Mouse (Mus musculus): ENCODE measurements around the gene Arhgap31. TPM values are rescaled to one million over a fixed set of nuclear protein-coding genes. Genes with fewer than 3 reads are reported as not detected.

The Arhgap31 gene
- polyA plus RNA-seq, 1 experiment from 2014 or later: 6.3 TPM

DNA sequence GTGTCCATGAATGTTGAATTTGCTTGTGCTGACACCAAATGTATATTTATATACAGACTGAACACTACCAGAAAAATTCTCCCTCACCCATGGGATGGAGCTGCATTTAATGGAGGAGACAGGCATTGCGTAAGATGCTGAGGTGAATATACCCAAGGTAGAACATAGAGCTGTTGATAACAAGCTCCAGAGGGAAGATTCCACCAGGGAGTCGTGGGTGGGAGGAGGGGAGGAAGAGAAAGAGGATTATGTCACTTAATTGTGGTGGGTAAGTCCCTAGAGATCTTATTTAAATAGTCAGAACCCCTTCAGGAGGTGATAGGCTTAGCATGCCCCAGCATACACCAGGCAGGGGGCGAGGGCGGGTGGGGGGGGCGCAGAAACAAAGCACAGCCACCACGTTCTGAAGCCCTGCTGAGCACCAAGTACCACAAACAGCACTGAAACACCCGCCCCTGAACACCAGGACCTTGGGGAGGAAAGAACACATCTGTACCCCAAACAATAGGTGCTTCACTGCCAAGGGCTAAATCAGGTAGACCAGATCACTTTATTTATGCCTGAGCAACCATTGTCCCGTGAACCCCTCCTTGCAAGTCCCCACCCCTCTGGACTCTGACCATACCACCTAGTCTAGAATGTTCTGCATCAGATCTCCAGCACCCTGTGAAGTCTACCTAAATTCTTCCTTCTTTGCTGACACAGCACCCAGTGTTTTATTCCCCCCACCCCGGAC, 37.3 kb downstream of the Arhgap31 start:
- no peak for DNase-seq (ENCODE audit: low spot score)
- Histone ChIP-seq H3K27me3 (ENCODE audit: low read depth, poor library complexity, severe bottlenecking) (no peaks in the 10 kb centered on the region), H3K36me3 (no peaks in the 10 kb centered on the region), H3K9me3 (replicated peaks) (no peaks in the 10 kb centered on the region), H3K4me1 (peaks cover 22% of the 10 kb centered on the region), H3K27ac (no peak overlapping the region), H3K4me3 (no peak overlapping the region)
- WGBS: 73% methylated on average over 9 of the region's 9 CpGs

DNA sequence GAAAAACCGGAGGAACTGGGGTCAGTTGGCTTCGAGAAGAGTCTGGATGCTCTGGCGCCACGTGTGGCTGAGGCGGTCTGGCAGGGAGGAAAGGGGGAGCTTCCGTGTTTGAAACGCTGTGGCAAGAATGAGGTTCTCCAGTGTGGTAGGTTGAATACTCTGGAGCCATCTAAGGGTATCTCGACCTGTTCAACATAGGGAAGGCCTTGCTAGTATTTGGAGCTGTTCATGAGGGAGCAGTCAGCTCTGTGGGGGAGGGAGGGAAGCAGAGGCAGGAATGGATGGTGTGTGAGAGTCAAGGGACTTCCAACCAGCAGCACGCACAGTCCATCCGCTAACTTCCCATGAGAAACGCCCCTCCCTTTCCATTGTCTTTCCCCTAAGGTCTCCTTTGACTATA, 38.2 kb downstream of the Arhgap31 start:
- Histone ChIP-seq H3K27ac (no peak overlapping the region), H3K4me1 (peaks cover 19% of the 10 kb centered on the region), H3K27me3 (ENCODE audit: low read depth, poor library complexity, severe bottlenecking) (no peaks in the 10 kb centered on the region), H3K9me3 (replicated peaks) (no peaks in the 10 kb centered on the region), H3K36me3 (no peaks in the 10 kb centered on the region), H3K4me3 (no peak overlapping the region)
- no peak for DNase-seq (ENCODE audit: low spot score)
- 87% methylated on average over 11 of the region's 11 CpGs for WGBS

DNA sequence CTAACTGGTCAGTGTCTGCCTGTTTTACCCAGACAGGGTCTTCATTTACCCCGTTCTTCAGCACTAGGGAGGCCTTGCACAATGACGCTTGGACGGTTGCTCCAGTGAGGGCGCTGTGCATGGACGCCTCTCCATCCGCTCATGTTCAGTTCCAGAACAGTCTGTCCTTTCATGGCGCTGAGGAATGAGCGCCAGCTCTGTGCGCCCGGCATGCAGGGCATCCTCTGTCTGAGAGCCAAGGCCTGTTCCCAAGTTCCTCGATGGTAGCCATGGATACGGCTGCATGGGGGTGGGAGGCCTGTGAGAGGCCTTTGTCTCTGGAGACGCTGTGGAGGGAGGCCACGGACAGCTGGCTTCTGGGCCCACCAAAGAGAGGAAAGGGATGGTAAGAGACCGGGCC, 39.6 kb downstream of the Arhgap31 start:
- H3K27ac ChIP-seq: no peak overlapping the region
- H3K9me3 ChIP-seq (replicated peaks): no peaks in the 10 kb centered on the region
- no peaks in the 10 kb centered on the region for H3K27me3 ChIP-seq (ENCODE audit: low read depth, poor library complexity, severe bottlenecking)
- H3K36me3 ChIP-seq: no peaks in the 10 kb centered on the region
- WGBS: 91% methylated on average over 15 of the region's 15 CpGs
- DNase-seq (ENCODE audit: low spot score): no peak
- no peak overlapping the region for H3K4me3 ChIP-seq
- H3K4me1 ChIP-seq: peaks cover 8% of the 10 kb centered on the region

DNA sequence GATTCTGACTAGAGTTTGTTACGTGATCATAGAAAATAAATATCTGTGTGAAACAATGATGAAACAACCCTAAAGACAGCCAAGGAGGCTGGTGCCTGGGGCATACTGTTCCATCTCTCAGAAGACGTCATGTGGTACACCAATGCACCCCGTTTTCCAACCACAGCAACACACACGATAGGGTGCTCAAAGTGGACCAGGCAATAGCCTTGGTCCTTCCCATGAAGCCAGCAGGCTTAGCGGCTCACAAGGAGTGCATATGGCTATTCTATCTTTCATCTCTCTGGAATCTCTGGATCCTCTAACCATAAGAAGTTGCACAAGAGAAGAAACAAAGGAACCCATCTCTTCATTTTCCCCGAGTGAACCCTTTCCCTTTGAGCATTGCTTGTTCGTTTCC, 40.1 kb downstream of the Arhgap31 start:
- no peak overlapping the region for H3K4me3 ChIP-seq
- DNase-seq (ENCODE audit: low spot score): no peak
- H3K4me1 ChIP-seq: peaks cover 8% of the 10 kb centered on the region
- 94% methylated on average over 7 of the region's 7 CpGs for WGBS
- H3K36me3 ChIP-seq: no peaks in the 10 kb centered on the region
- no peak overlapping the region for H3K27ac ChIP-seq
- no peaks in the 10 kb centered on the region for H3K27me3 ChIP-seq (ENCODE audit: low read depth, poor library complexity, severe bottlenecking)
- H3K9me3 ChIP-seq (replicated peaks): no peaks in the 10 kb centered on the region

DNA sequence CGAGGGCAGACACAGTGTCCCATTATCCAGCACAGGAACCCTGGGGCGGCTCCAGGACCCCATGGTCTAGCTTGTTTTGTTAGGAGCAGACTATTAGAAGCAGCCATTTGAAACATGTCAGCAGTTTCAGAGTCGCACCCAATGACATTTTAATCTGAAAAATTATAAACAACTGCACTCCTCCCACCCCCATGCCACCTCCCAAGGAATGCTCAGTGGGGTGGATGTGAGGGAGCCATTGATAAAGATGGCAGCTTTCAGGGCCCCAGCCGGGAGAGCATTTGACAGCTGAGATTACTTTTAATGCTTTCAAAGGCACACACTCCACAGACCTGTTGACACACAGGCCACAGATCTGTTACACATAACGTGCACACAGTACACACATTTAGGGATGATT, 40.7 kb downstream of the Arhgap31 start:
- H3K9me3 ChIP-seq (replicated peaks): no peaks in the 10 kb centered on the region
- no peak for DNase-seq (ENCODE audit: low spot score)
- WGBS: 80% methylated on average over 5 of the region's 5 CpGs
- H3K27me3 ChIP-seq (ENCODE audit: low read depth, poor library complexity, severe bottlenecking): no peaks in the 10 kb centered on the region
- no peak overlapping the region for H3K4me3 ChIP-seq
- peaks cover 8% of the 10 kb centered on the region for H3K4me1 ChIP-seq
- no peaks in the 10 kb centered on the region for H3K36me3 ChIP-seq
- H3K27ac ChIP-seq: no peak overlapping the region

DNA sequence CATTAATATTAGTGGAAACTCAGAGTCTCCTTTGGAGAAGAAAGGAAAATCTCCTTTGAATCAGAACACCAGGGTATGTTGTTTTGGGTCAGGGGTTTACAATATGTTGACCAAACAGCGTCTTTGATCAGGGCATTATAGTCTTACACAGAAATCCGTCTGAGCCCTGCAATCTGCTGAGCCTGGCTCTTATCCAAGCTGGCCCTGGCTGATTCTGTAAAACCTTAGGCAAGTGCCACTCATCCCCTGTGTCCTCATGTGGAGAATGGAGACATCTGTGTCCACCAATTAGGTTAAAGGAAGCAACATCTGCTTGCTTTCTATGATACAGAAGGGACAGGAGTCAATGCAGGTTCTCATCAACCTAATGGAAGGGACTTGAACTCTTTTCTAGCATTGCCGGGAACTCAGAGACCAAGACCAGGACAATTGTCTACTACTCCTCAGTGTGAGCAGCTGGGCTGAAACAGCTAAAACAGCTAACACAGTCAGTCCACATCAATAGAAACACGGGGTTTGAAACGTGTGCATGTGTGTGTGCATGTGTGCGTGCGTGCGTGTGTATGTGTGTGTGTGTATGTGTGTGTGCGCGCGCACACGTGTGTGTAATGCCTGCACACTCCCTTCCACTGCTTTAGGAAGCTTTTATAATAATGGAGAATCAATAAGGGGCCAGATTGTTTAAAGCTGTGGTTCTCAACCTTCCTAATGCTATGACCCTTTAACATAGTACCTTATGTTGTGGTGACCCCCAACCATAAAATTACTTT, 42.3 kb downstream of the Arhgap31 start:
- DNase-seq (ENCODE audit: low spot score): no peak
- peaks cover 7% of the 10 kb centered on the region for H3K4me1 ChIP-seq
- H3K9me3 ChIP-seq (replicated peaks): no peaks in the 10 kb centered on the region
- 94% methylated on average over 12 of the region's 12 CpGs for WGBS
- H3K27ac ChIP-seq: no peak overlapping the region
- H3K36me3 ChIP-seq: no peaks in the 10 kb centered on the region
- H3K4me3 ChIP-seq: no peak overlapping the region
- H3K27me3 ChIP-seq (ENCODE audit: low read depth, poor library complexity, severe bottlenecking): no peaks in the 10 kb centered on the region

DNA sequence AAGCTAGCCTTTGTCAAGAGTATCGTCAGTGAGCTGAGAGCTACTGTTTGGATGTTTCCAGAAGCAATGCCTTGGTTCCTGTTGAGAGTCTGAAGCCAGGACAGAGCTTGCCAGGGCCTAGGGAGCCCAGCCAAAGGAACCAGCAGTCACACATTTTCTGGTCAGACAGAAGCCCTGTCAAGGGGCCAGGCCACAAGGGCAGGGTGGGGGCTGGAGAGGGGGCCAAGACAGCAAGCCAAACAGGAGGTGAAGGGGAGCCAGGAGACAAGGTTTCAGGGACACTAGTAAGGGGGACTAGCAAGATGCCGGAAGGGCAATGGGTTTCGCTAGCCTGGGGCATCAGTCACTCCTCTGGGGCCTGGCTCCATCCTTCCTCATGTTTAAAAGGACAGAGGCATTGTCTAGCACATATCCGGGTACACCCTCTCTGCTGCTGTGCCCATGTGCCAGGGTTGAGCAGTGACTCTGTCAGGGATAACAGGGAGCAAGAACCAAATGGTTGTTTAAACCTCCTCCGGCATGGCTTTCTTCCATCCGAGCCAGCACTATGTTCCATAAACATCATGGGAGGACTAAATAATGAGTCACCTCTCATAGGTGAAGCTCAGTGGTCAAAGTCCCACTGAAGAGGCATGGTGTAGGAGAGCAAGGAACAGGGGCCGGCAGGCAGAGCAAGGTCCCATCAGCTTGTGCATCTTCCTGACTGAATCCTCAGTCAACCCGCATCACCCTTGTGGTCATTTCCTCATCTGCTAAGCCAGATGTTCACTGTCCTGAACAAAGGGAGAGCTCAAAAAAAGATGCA, 44.0 kb downstream of the Arhgap31 start:
- Histone ChIP-seq H3K27ac (no peak overlapping the region), H3K4me1 (peaks cover 5% of the 10 kb centered on the region), H3K9me3 (replicated peaks) (no peaks in the 10 kb centered on the region), H3K36me3 (no peaks in the 10 kb centered on the region), H3K4me3 (no peak overlapping the region), H3K27me3 (ENCODE audit: low read depth, poor library complexity, severe bottlenecking) (no peaks in the 10 kb centered on the region)
- WGBS: 85% methylated on average over 8 of the region's 8 CpGs
- DNase-seq (ENCODE audit: low spot score): no peak

DNA sequence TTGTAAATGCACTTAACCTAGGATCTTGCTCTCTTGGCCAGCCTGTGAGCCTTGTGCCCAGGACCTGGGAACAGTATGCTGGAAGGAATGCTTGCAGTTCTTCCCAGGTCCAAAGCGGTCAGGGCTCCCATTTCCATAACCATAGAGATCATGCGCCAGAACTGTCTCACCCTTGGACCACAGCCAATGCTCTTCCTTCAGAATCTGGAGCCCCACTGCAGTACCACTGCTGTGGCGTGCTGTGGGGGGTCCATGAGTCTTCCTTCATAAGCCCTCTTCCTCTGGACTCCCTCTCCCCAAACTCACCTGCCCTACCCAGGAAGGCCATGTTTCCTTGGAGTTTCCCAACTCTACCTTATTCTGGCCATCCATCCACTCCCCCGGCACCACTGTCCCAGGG, 46.6 kb downstream of the Arhgap31 start:
- DNase-seq (ENCODE audit: low spot score): no peak
- H3K4me1 ChIP-seq: no peaks in the 10 kb centered on the region
- no peak overlapping the region for H3K4me3 ChIP-seq
- WGBS: 95% methylated on average over 4 of the region's 4 CpGs
- no peaks in the 10 kb centered on the region for H3K27me3 ChIP-seq (ENCODE audit: low read depth, poor library complexity, severe bottlenecking)
- no peaks in the 10 kb centered on the region for H3K36me3 ChIP-seq
- no peak overlapping the region for H3K27ac ChIP-seq
- H3K9me3 ChIP-seq (replicated peaks): no peaks in the 10 kb centered on the region

DNA sequence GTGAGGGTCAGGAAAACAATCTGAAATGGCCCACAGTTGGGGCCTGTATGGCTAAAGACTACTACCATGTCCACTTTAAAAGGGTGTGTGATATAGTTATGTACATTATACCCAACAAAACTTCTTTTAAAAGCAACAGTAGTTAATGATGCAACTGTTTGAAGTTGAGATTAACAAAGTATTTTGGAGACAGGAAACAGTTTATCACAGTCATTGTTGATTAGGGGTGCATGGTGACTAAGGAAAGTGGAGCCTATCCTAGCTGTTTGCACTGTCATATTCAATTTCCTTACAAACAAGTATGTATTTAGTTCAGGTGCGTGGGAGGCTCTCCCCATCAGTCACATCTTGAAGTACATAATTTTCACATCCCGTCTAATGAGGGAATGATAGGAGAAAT, 47.1 kb downstream of the Arhgap31 start:
- H3K4me1 ChIP-seq: no peaks in the 10 kb centered on the region
- 88% methylated on average over 2 of the region's 2 CpGs for WGBS
- DNase-seq (ENCODE audit: low spot score): no peak

DNA sequence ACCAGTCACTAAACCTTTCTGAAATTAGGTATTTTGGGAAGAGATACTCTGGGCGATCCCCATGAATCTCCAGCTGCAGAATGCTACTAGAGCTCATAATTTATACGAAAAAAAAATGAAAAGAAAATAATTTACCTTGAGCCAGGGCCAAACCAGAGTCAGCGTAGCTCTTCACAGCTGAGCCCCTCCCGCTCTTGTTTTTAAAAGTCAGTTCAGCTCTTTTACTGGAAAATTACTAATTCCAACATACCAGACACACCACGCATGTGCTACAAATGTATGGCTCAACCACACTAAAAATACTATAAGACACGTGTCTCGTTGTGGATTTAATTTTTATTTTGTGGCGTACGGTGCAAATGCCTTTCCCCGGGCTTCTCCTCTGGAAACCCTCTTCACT, 50.5 kb downstream of the Arhgap31 start:
- no peak for DNase-seq (ENCODE audit: low spot score)
- no peaks in the 10 kb centered on the region for H3K27me3 ChIP-seq (ENCODE audit: low read depth, poor library complexity, severe bottlenecking)
- H3K9me3 ChIP-seq (replicated peaks): no peaks in the 10 kb centered on the region
- no peak overlapping the region for H3K4me3 ChIP-seq
- no peaks in the 10 kb centered on the region for H3K36me3 ChIP-seq
- whole genome bisulfite sequencing: 92% methylated on average over 10 of the region's 10 CpGs
- no peak overlapping the region for H3K27ac ChIP-seq
- H3K4me1 ChIP-seq: no peaks in the 10 kb centered on the region

More for the DNA sequence above, 47.1 kb downstream of the Arhgap31 start:
- no peaks in the 10 kb centered on the region for H3K9me3 ChIP-seq (replicated peaks)
- no peak overlapping the region for H3K27ac ChIP-seq
- no peaks in the 10 kb centered on the region for H3K27me3 ChIP-seq (ENCODE audit: low read depth, poor library complexity, severe bottlenecking)
- no peak overlapping the region for H3K4me3 ChIP-seq
- no peaks in the 10 kb centered on the region for H3K36me3 ChIP-seq

DNA sequence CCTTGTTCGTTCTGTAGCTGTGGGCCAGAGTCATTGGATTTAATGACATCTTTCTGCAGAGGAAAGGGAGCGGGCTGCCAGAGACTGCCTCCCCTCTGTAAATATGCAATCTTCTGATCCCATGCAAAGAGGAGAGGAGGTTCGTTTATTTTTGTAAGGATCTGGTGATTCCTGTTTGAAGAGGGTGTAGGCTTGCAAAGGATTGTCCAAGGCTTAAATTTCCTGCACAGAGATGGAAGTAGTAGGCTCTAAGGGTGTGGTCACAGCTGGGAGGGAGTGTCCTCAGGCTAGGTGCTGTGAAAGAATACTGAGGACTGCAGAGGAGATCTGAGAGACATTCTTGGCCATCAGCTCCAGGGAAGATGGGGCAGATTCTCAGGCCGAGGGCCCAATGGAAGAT, 58.8 kb downstream of the Arhgap31 start:
- WGBS: 47% methylated on average over 4 of the region's 4 CpGs
- H3K4me1 ChIP-seq: peaks cover 19% of the 10 kb centered on the region
- no peak for DNase-seq (ENCODE audit: low spot score)
- H3K27ac ChIP-seq: no peak overlapping the region; the same call in 1 of the 2 replicates
- no peaks in the 10 kb centered on the region for H3K9me3 ChIP-seq (replicated peaks)
- H3K4me3 ChIP-seq: no peak overlapping the region
- H3K27me3 ChIP-seq (ENCODE audit: low read depth, poor library complexity, severe bottlenecking): no peaks in the 10 kb centered on the region
- H3K36me3 ChIP-seq: no peaks in the 10 kb centered on the region

DNA sequence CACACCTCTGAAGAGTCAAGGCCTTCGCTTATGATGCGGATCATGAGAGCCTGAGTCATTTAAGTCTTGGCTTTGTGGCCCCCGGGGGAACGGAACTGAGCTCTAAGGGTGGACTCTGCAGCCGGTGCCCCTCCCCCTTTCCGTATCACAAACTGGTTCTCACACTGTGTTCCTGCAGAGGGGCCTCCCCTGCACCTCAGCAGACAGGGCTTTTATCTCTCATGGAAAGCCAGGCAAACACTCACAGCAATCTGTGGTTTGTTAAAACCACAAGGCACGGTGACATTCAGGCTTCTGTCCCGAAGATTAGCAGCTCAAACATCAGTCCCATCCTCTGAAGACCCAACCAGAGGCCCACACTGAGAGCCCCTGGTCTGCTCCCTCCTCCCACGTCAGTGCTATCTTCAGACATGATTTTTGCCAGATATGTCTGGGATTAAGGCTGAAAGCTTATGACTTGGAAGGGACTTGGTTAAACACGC, 59.6 kb downstream of the Arhgap31 start:
- 31% methylated on average over 10 of the region's 10 CpGs for WGBS
- Histone ChIP-seq H3K36me3 (no peaks in the 10 kb centered on the region), H3K9me3 (replicated peaks) (no peaks in the 10 kb centered on the region), H3K4me3 (no peak overlapping the region; the same call in 1 of the 2 replicates), H3K27me3 (ENCODE audit: low read depth, poor library complexity, severe bottlenecking) (no peaks in the 10 kb centered on the region), H3K27ac (peak overlapping the region; percentile 15; the same call in 1 of the 2 replicates), H3K4me1 (peaks cover 23% of the 10 kb centered on the region)
- no peak for DNase-seq (ENCODE audit: low spot score)

DNA sequence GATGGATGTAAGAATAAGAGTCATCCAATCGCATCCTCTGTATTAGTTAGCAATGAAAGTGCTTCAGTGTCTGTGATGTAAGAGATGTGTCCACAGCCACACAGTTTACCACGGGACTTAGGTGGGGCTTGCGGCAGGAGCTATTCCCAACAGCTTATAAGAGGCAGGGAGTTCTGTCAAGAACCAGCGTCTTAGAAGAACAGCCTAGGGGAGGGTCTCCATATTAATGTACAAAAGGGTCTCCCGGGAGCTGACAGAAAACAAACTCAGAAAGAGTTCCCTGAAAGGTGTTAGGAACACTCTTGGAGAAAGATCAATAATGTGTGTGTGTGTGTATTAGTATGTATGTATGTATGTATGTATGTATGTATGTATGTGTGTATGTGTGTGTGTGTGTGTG, 60.4 kb downstream of the Arhgap31 start:
- H3K9me3 ChIP-seq (replicated peaks): no peaks in the 10 kb centered on the region
- H3K27me3 ChIP-seq (ENCODE audit: low read depth, poor library complexity, severe bottlenecking): no peaks in the 10 kb centered on the region
- H3K36me3 ChIP-seq: no peaks in the 10 kb centered on the region
- no peak overlapping the region for H3K27ac ChIP-seq
- no peak for DNase-seq (ENCODE audit: low spot score)
- WGBS: 89% methylated on average over 5 of the region's 5 CpGs
- no peak overlapping the region for H3K4me3 ChIP-seq
- H3K4me1 ChIP-seq: peaks cover 23% of the 10 kb centered on the region
